Mouse (Mus musculus) frontal cortex, adult 2 months (tissue): Measurements from ENCODE around the gene Syt17. TPM values are rescaled to one million over a fixed set of nuclear protein-coding genes. Genes with fewer than 3 reads are reported as not detected.
A peak's percentile ranks its signal among the peaks of the same experiment; 100 is the strongest.

ENCODE experiments used
- DNase-seq, 2 experiments: peaks; one replicate each; pipeline ENCODE4 v3.0.0; 2022; ENCODE audit warnings: low spot score in 1 of 2; ENCODE audit errors: extremely low spot score in 1 of 2
- polyA plus RNA-seq: library from polyadenylated mRNA; depleted of rRNA; stranded (reverse); fragments of >200 nt; gene quantifications from 2 replicates; pipeline ENCODE4 v1.2.3, GENCODE M21; 2012; rRNA removed

Gene Syt17
- 54.8 and 81.7 TPM in 2 replicates for polyA plus RNA-seq

GRCm38 (mm10) chr7:118448134-118448967 is at the start of gene Syt17:
Gene Syt17 (minus strand): TSS chr7:118448222.
- DNase-seq, result peak in 1 of 2 experiments; percentile 51

DNA sequence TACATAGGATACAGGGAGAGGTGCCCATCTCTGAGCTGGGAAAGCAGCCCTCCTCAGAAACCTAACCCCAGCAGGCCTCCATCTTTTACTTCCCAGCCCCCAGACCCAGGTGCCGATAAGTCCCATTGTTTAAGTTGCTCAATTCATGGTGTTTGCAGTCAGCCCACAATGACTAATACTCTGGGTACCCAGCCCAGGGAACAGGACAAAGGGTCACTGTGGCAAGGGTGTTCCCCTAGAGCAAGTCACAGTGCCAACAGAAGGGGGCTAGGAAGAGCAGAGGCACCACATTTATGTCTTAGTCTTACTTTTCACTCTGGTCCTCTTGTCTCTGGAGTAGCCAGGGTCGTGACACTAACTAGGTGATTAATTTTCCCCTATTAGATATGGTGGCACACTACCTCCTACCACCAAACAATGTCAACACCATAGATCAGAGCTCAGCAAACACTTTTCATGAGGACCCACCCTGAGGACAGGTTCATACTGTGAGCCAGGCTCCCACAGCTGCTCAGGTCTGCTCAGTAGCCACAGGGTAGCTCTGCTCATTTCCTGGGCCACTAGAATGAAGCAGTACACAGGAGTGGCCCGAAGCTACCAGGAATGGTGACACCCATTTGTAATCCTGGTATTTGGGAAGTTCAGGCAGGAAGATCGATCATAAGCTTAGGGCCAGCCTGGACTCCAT is 47.0 kb upstream of the Syt17 start:
- no peak for DNase-seq

DNA sequence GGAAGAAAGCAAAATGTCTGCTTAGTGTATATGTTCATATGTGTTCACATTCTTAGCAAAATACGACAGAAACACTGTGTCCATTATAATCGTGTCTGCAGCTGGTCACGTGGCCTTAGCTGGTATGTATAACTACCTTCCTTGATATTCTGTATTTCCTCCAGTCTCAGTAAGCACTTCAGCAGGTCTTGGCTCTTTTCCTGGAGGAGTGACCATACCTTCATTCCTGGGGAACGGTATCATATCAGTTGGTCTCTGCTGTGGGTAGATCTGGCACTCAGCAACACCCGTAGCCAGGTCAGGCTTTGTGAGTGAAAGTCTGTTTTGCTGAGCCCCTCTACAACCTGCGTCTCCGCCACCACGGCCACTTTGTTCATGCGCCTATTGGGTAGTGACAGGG is 45.9 kb upstream of the Syt17 start:
- no peak for DNase-seq

GRCm38 (mm10) chr7:118491431-118492147 is 43.6 kb upstream of the Syt17 start, which contains the start of gene Itpripl2:
Gene Itpripl2 (minus strand): TSS chr7:118491975.
- peak in 1 of 2 experiments; percentile 21 for DNase-seq

GRCm38 (mm10) chr7:118490666-118491430 is 42.8 kb upstream of the Syt17 start:
- peak in 1 of 2 experiments; percentile 10 for DNase-seq

DNA sequence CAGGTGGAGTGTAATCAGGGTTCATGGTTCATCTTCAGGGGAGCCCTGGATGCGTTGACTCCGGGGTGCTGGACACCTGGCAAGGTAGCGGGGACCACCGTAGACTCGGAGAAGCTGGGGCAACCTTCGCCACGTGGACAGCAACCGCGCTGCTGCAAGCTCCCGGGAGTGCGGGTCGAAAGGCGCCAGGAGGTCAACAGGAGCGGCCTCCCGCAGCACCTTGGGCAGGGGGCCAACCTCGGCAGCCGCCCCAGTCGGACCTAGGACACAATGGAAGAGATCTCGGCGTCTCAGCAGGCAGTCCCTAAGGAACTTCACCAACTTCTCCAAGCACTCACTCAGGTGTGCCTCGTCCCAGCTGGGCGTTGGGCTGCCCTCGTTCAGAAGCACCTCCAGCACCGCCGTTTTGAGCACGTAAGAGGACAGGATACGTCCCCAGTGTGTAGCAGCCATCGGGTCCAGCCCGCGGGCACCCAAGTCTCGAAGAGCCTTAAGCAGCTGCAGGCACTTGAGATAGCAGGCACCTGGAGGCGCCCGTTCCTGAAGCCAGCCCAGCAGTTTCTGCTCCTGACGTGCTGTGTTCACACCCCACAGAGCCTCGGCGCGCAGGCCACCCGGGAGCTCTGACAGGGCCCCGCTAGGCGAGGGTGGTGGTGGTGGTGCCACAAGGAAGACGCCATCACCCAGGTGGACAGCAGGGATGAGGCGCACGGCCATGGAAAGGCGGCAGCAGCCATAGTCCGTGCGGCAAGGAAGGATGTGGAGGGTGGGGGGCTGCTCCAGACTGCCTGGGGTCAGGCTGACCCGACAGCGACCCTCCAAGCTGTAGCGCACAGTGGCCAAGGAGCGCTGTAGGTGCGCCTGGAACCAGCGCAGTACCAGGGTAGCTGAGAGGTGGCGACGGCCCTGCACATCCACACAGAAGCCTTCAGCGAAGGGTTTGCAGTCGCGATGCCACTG is 42.0 kb upstream of the Syt17 start:
- no peak for DNase-seq

DNA sequence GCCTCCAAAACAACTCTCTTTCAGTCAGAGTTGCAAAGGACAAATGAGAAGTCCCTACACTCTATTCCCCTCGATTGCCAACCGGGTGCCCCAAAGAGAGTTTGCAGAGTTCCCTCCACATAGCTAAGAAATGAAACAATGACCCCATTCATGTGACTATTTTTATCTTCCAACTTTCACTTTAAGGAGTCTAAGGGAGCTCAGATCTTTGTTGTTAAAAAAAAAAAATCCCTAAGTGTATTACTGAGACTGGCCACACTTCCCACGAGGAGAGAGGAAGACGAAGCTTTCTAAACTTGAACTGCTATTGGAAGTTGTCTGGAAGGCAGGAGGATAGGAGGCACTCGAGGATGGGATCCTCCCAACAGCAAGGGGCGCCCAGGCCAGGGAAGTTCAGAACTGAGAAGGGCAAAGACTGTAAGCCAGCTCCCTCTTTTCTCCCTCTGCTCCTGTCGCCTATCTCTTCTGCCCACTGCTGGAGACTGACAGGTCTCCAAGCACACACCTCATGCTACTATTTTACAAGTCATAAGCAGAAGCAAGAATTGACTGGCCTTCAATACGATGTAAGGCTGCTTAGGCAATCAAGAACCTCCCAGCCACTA is 40.1 kb upstream of the Syt17 start:
- DNase-seq, result no peak

GRCm38 (mm10) chr7:118486917-118487316 is 38.9 kb upstream of the Syt17 start:
- no peak for DNase-seq

- DNase-seq, result no peak
Observed at GRCm38 (mm10) chr7:118483996-118484395, 36.0 kb upstream of the Syt17 start.

- DNase-seq, result no peak
Observed at GRCm38 (mm10) chr7:118482001-118482400, 34.0 kb upstream of the Syt17 start.

GRCm38 (mm10) chr7:118481047-118481810 is 33.2 kb upstream of the Syt17 start:
- no peak for DNase-seq

GRCm38 (mm10) chr7:118480160-118480709 is 32.2 kb upstream of the Syt17 start:
- DNase-seq, result no peak

GRCm38 (mm10) chr7:118478835-118479312 is 30.9 kb upstream of the Syt17 start:
- DNase-seq, result no peak

DNA sequence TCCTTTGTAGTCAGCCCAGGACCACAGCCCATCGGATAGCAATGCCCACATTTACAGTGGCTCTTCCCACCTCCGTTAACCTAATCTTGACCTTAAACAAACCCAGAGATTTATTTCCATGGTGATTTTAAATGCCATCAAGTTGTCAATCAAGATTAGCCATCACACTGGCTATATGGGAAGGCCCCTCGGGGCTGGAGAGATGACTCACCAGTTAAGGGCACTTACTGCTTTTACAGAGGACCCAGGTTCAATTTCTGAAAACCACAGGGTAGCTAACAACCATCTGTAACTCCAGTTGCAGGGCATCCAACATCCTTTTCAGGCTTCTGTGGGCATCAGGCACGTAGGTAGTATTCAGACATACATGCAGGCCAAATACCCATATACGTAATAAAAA is 28.4 kb upstream of the Syt17 start:
- no peak for DNase-seq

DNA sequence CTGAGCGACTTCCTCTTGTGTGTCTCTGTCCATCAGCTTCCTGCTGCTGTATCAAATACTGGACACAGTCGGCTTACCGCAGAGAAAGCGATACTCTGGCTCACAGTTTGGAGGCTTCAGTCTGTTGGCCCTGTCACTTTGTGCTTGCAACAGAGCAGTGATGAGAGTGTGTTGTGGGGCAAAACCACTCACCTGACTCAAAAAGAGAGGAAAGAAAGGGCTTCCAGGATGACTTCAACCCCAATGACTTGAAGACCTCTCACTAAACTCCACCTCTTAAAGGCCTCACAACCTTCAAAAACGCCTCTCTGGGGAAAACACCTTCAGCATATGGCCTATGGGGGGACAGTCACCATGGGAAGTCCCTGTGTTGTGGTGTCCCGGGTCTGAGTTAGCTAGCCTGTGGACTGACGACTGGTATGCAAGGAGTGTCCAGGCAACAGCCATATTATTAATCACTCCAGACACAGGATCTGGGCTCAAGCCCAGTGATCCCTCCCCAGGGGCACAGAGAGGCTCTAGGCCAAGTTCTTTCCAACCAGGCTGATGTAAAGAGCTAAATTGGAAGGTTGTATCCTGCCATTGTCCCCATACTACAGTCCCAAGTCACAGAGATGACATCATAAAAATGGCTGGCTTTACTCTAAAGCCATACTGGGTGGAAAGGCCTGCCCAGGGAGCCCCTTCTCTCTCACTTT is 27.1 kb upstream of the Syt17 start:
- no peak for DNase-seq

GRCm38 (mm10) chr7:118472886-118473285 is 24.9 kb upstream of the Syt17 start:
- no peak for DNase-seq

DNA sequence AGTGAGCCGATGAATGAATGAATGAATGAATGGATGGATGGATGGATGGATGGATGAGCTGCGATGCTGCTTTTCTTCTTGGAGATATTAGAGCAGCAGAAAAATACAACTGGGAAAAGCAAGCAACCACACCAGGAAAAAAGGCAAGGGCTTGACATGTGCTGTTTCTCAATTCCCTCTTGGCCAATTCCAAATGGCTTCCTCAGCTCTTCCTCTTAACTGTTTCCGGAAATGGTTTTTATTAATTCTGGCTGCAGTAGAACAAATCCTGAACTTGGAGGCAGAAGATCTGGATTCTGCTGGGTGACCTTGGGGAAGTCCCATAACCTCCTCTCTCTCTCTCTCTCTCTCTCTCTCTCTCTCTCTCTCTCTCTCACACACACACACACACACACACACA is 20.0 kb upstream of the Syt17 start:
- no peak for DNase-seq
